Mouse (Mus musculus): ENCODE data around the gene Phactr2. TPM values are rescaled to one million over a fixed set of nuclear protein-coding genes. Genes with fewer than 3 reads are reported as not detected.
A peak's percentile ranks its signal among the peaks of the same experiment; 100 is the strongest.

Gene Phactr2
- polyA plus RNA-seq, 1 experiment from 2014 or later = 10.7 TPM

DNA sequence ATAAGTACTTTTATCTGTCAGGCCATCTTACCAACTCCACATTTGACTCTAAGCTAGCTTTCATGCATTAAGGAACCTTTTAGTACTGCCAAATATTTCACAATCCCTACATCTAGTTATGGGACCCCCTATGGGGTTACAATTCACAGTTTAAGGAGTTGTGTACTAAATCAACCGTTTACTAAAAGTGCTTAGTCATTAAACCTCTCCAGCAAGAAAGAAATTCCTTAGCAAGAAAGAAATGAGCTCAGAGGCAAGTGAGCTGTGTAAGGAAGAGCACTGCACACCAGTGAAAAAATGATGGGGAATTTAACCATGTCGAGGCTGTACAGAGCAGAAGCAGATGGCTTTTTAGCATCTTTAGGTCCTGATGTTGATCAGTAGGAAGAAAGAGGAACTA is 141.2 kb downstream of the Phactr2 start:
- Histone ChIP-seq H3K4me1 (replicated peaks) (no peaks in the 10 kb centered on the region), H3K9me3 (no peaks in the 10 kb centered on the region), H3K27me3 (ENCODE audit: insufficient read depth, poor library complexity, severe bottlenecking) (no peaks in the 10 kb centered on the region), H3K36me3 (no peaks in the 10 kb centered on the region), H3K27ac (no peak overlapping the region), H3K4me3 (no peak overlapping the region)
- DNase-seq (ENCODE audit: low spot score) = no peak
- WGBS = 59% methylated on average over 2 of the region's 2 CpGs

DNA sequence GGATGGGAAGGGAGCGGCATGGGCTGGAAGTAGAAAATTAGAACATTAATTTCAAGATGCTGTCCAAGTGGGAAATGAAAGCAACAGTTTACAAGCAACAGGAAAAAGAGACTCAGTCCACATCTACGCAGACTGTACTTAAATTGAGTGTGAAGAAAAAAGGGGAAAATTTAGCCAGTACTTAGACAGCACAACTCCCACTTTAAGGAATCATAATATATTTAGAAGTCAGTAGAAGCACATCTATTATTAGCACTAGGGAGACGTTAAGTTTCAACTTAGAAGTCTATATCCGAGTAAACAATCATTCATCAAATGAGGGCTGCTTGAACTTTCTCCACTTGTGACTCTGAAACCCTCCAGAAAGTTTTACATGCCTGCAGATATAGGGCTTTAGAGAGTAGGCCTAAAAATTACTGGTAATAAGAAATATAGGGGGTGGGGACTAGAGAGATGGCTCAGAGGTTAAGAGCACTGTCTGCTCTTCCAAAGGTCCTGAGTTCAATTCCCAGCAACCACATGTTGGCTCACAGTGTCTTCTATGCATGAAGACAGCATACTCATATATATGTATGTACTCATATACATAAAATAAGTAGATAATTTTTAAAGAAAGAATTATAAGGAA is 142.7 kb downstream of the Phactr2 start:
- Histone ChIP-seq H3K9me3 (no peaks in the 10 kb centered on the region), H3K27me3 (ENCODE audit: insufficient read depth, poor library complexity, severe bottlenecking) (no peaks in the 10 kb centered on the region), H3K4me3 (no peak overlapping the region), H3K36me3 (no peaks in the 10 kb centered on the region), H3K27ac (no peak overlapping the region), H3K4me1 (replicated peaks) (no peaks in the 10 kb centered on the region)
- DNase-seq (ENCODE audit: low spot score) = no peak
- 91% methylated on average over 4 of the region's 4 CpGs for WGBS

- Histone ChIP-seq H3K27me3 (ENCODE audit: insufficient read depth, poor library complexity, severe bottlenecking) (no peaks in the 10 kb centered on the region), H3K4me1 (replicated peaks) (peaks cover 15% of the 10 kb centered on the region), H3K9me3 (no peaks in the 10 kb centered on the region), H3K27ac (no peak overlapping the region), H3K36me3 (no peaks in the 10 kb centered on the region), H3K4me3 (no peak overlapping the region)
- no peak for DNase-seq (ENCODE audit: low spot score)
- 77% methylated on average over 3 of the region's 3 CpGs for WGBS
These were observed 145.6 kb downstream of the Phactr2 start for GRCm38 (mm10) chr10:13328602-13329001.

GRCm38 (mm10) chr10:13326149-13326873 is 147.9 kb downstream of the Phactr2 start:
- 86% methylated on average over 14 of the region's 14 CpGs for WGBS
- Histone ChIP-seq H3K27ac (no peak overlapping the region), H3K36me3 (no peaks in the 10 kb centered on the region), H3K4me3 (no peak overlapping the region), H3K27me3 (ENCODE audit: insufficient read depth, poor library complexity, severe bottlenecking) (no peaks in the 10 kb centered on the region), H3K9me3 (no peaks in the 10 kb centered on the region), H3K4me1 (replicated peaks) (peaks cover 31% of the 10 kb centered on the region)
- no peak for DNase-seq (ENCODE audit: low spot score)

- no peaks in the 10 kb centered on the region for H3K9me3 ChIP-seq
- no peaks in the 10 kb centered on the region for H3K36me3 ChIP-seq
- under 1% methylated on average over 62 of the region's 62 CpGs for WGBS
- DNase-seq (ENCODE audit: low spot score) = peak; percentile 85
- no peaks in the 10 kb centered on the region for H3K27me3 ChIP-seq (ENCODE audit: insufficient read depth, poor library complexity, severe bottlenecking)
- peaks cover 32% of the 10 kb centered on the region for H3K4me1 ChIP-seq (replicated peaks)
- H3K27ac ChIP-seq = peak overlapping the region; percentile 91
- peak overlapping the region; percentile 63 for H3K4me3 ChIP-seq
These were observed 150.3 kb downstream of the Phactr2 start for GRCm38 (mm10) chr10:13323806-13324411.

GRCm38 (mm10) chr10:13323139-13323805 is 150.9 kb downstream of the Phactr2 start:
- peak; percentile 23 for DNase-seq (ENCODE audit: low spot score)

GRCm38 (mm10) chr10:13314999-13315398 is 159.2 kb downstream of the Phactr2 start:
- Histone ChIP-seq H3K4me1 (replicated peaks) (peaks cover 40% of the 10 kb centered on the region), H3K4me3 (no peak overlapping the region), H3K27ac (no peak overlapping the region), H3K27me3 (ENCODE audit: insufficient read depth, poor library complexity, severe bottlenecking) (no peaks in the 10 kb centered on the region), H3K36me3 (no peaks in the 10 kb centered on the region), H3K9me3 (no peaks in the 10 kb centered on the region)
- DNase-seq (ENCODE audit: low spot score) = no peak
- 78% methylated on average over 5 of the region's 5 CpGs for WGBS

More at GRCm38 (mm10) chr10:13323139-13323805, 150.9 kb downstream of the Phactr2 start:
- no peaks in the 10 kb centered on the region for H3K27me3 ChIP-seq (ENCODE audit: insufficient read depth, poor library complexity, severe bottlenecking)
- peaks cover 35% of the 10 kb centered on the region for H3K4me1 ChIP-seq (replicated peaks)
- H3K27ac ChIP-seq = peak overlapping the region; percentile 91
- H3K36me3 ChIP-seq = no peaks in the 10 kb centered on the region
- H3K9me3 ChIP-seq = no peaks in the 10 kb centered on the region
- H3K4me3 ChIP-seq = peak overlapping the region; percentile 63
- WGBS = 30% methylated on average over 12 of the region's 12 CpGs

- Histone ChIP-seq H3K4me1 (replicated peaks) (peaks cover 37% of the 10 kb centered on the region), H3K36me3 (no peaks in the 10 kb centered on the region), H3K27ac (0 out of 2 replicates have a peak overlapping the region, but pooled peaks have one; percentile 53), H3K27me3 (ENCODE audit: insufficient read depth, poor library complexity, severe bottlenecking) (no peaks in the 10 kb centered on the region), H3K9me3 (no peaks in the 10 kb centered on the region), H3K4me3 (no peak overlapping the region)
- 34% methylated on average over 6 of the region's 6 CpGs for WGBS
- no peak for DNase-seq (ENCODE audit: low spot score)
These were observed 161.6 kb downstream of the Phactr2 start for GRCm38 (mm10) chr10:13312576-13312975.

- Histone ChIP-seq H3K4me1 (replicated peaks) (peaks cover 37% of the 10 kb centered on the region), H3K27ac (no peak overlapping the region)
- 61% methylated on average over 6 of the region's 6 CpGs for WGBS
These were observed 162.6 kb downstream of the Phactr2 start for GRCm38 (mm10) chr10:13311612-13312011.

GRCm38 (mm10) chr10:13310075-13310474 is 164.1 kb downstream of the Phactr2 start:
- no peaks in the 10 kb centered on the region for H3K27me3 ChIP-seq (ENCODE audit: insufficient read depth, poor library complexity, severe bottlenecking)
- no peak overlapping the region for H3K27ac ChIP-seq
- DNase-seq (ENCODE audit: low spot score) = no peak
- H3K36me3 ChIP-seq = no peaks in the 10 kb centered on the region
- peaks cover 36% of the 10 kb centered on the region for H3K4me1 ChIP-seq (replicated peaks)
- no peaks in the 10 kb centered on the region for H3K9me3 ChIP-seq
- 78% methylated on average over 3 of the region's 3 CpGs for WGBS
- H3K4me3 ChIP-seq = no peak overlapping the region

More at GRCm38 (mm10) chr10:13311612-13312011, 162.6 kb downstream of the Phactr2 start:
- Histone ChIP-seq H3K36me3 (no peaks in the 10 kb centered on the region), H3K9me3 (no peaks in the 10 kb centered on the region), H3K4me3 (no peak overlapping the region), H3K27me3 (ENCODE audit: insufficient read depth, poor library complexity, severe bottlenecking) (no peaks in the 10 kb centered on the region)
- no peak for DNase-seq (ENCODE audit: low spot score)

DNA sequence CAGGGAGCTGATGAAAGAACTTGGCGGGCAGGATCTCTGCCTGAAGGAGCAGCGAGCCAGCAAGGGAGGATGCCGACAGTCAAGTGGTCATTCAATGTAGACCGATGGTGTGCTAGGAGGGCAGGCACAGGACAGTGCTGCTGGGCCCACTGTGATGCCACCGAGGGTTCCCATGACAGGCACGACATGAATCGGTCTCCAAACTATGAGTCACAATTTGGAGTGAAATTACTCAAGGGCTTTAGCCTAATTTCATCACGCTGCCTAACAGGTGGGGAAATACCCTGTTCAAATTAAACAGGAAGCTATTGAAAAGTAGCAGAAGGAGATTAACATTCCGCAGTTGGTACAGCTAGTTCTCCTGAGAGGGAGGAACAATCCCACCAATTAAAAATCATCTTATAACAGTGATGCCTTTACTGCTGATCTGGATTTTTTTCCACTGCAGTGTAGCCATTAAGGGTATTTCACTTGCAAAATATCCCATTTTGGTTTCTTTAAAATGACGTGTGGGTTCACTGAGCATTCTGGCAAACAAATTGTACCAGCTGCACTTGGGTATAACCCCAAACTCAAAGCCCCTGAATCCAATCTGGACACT is 169.5 kb downstream of the Phactr2 start:
- Histone ChIP-seq H3K4me1 (replicated peaks) (peaks cover 11% of the 10 kb centered on the region), H3K9me3 (no peaks in the 10 kb centered on the region), H3K4me3 (no peak overlapping the region), H3K36me3 (no peaks in the 10 kb centered on the region), H3K27ac (no peak overlapping the region), H3K27me3 (ENCODE audit: insufficient read depth, poor library complexity, severe bottlenecking) (no peaks in the 10 kb centered on the region)
- WGBS = 90% methylated on average over 10 of the region's 10 CpGs
- DNase-seq (ENCODE audit: low spot score) = no peak
